Mouse (Mus musculus): Measurements from ENCODE around the gene Olfr1215. TPM values are rescaled to one million over a fixed set of nuclear protein-coding genes. Genes with fewer than 3 reads are reported as not detected.
"Not testable (repeated sequence)": the region's sequence is repeated elsewhere in the genome, so short reads cannot be mapped to it uniquely, and the experiment has no call there.

The Olfr1215 gene
- total RNA-seq (2021): not detected
- long read RNA-seq, experiment 1: 0 reads
- long read RNA-seq, experiment 2: 0 reads

GRCm38 (mm10) chr2:89006873-89007272 is at the start of gene Olfr1215:
Olfr1215 (minus strand) TSS chr2:89006973.
- no peak for DNase-seq

- no peak for DNase-seq
Measured at GRCm38 (mm10) chr2:89031965-89032364, 25.2 kb upstream of the Olfr1215 start, which contains the start of gene Olfr1217. Olfr1217 (minus strand) TSS chr2:89032065.

GRCm38 (mm10) chr2:89021436-89021835 is 14.7 kb upstream of the Olfr1215 start:
- DNase-seq: not testable (repeated sequence)

- DNase-seq: no peak
Measured at GRCm38 (mm10) chr2:89018240-89018639, 11.5 kb upstream of the Olfr1215 start, which contains the start of gene Olfr1216. Olfr1216 (minus strand) TSS chr2:89018340.

- DNase-seq: no peak
Measured at GRCm38 (mm10) chr2:88992553-88992952, 14.2 kb downstream of the Olfr1215 start, which contains the start of gene Olfr1214. Olfr1214 (minus strand) TSS chr2:88992653.

GRCm38 (mm10) chr2:88980181-88980580 is 26.6 kb downstream of the Olfr1215 start, which contains the start of gene Gm13762:
Gm13762 (minus strand) TSS chr2:88980281.
- no peak for DNase-seq

GRCm38 (mm10) chr2:88953669-88954068 is 53.1 kb downstream of the Olfr1215 start, which contains the start of gene Olfr1212:
Olfr1212 (plus strand) TSS chr2:88953969.
- no peak for DNase-seq

Other genes starting within 250 kb of the Olfr1215 start
- gene Olfr1199, start 246.5 kb downstream of the Olfr1215 start, total RNA-seq (2021): not detected
- not detected for gene Olfr1200, start 236.5 kb downstream of the Olfr1215 start, total RNA-seq (2021)
- gene Olfr1201, start 213.9 kb downstream of the Olfr1215 start, total RNA-seq (2021): not detected
- gene Olfr1202, start 192.5 kb downstream of the Olfr1215 start, total RNA-seq (2021): not detected
- not detected for gene Olfr1205, start 177.2 kb downstream of the Olfr1215 start, total RNA-seq (2021)
- gene Olfr1204, start 157.7 kb downstream of the Olfr1215 start, total RNA-seq (2021): not detected
- not detected for gene Olfr1206, start 143.7 kb downstream of the Olfr1215 start, total RNA-seq (2021)
- gene Olfr1208, start 104.7 kb downstream of the Olfr1215 start, total RNA-seq (2021): not detected
- not detected for gene Olfr1209, start 91.8 kb downstream of the Olfr1215 start, total RNA-seq (2021)
- gene Olfr1211, start 68.9 kb downstream of the Olfr1215 start, total RNA-seq (2021): not detected
- not detected for gene Olfr1212, start 53.0 kb downstream of the Olfr1215 start, total RNA-seq (2021)
- not detected for gene Gm13762, start 26.7 kb downstream of the Olfr1215 start, total RNA-seq (2021)
- gene Olfr1214, start 14.3 kb downstream of the Olfr1215 start, total RNA-seq (2021): not detected
- not detected for gene Olfr1216, start 11.4 kb upstream of the Olfr1215 start, total RNA-seq (2021)
- gene Olfr1217, start 25.1 kb upstream of the Olfr1215 start, total RNA-seq (2021): not detected
- gene Olfr1218, start 54.2 kb upstream of the Olfr1215 start, total RNA-seq (2021): not detected
- gene Olfr1219, start 76.5 kb upstream of the Olfr1215 start, total RNA-seq (2021): not detected
- not detected for gene Olfr1220, start 99.9 kb upstream of the Olfr1215 start, total RNA-seq (2021)
- gene Olfr1221, start 110.3 kb upstream of the Olfr1215 start, total RNA-seq (2021): not detected
- gene Olfr1222, start 126.1 kb upstream of the Olfr1215 start, total RNA-seq (2021): not detected
- not detected for gene Olfr1223, start 144.6 kb upstream of the Olfr1215 start, total RNA-seq (2021)
- not detected for gene Olfr1224-ps1, start 157.1 kb upstream of the Olfr1215 start, total RNA-seq (2021)
- not detected for gene Olfr1225, start 167.7 kb upstream of the Olfr1215 start, total RNA-seq (2021)
- not detected for gene Olfr1226, start 193.1 kb upstream of the Olfr1215 start, total RNA-seq (2021)
- gene Olfr1228, start 247.1 kb upstream of the Olfr1215 start, total RNA-seq (2021): not detected